Mouse (Mus musculus) megakaryocyte progenitor cell, adult 5-6 weeks (primary cell): ENCODE data around the gene Samd4. TPM values are rescaled to one million over a fixed set of nuclear protein-coding genes. Genes with fewer than 3 reads are reported as not detected.
A peak's percentile ranks its signal among the peaks of the same experiment; 100 is the strongest.
"Not testable (repeated sequence)": the region's sequence is repeated elsewhere in the genome, so short reads cannot be mapped to it uniquely, and the experiment has no call there.

Experiments
- ATAC-seq: replicated peaks from 2 replicates; pipeline ENCODE4 v1.8.0; 2016; ENCODE audit warnings: mild to moderate bottlenecking, moderate TSS enrichment, inconsistent platforms; ENCODE audit not compliant: poor library complexity
- total RNA-seq, 2 experiments: library from RNA; stranded (forward) in 1 of 2; stranded (reverse) in 1 of 2; fragments of 157-497, 149-512 nt in 1 of 2; fragments of 200-1000 nt in 1 of 2; gene quantifications; 2 replicates each; pipeline versions ENCODE4 v1.2.3 to v1.2.4; 2015 to 2017

Samd4 gene
- total RNA-seq, 2 experiments from 2014 or later, result not detected

DNA sequence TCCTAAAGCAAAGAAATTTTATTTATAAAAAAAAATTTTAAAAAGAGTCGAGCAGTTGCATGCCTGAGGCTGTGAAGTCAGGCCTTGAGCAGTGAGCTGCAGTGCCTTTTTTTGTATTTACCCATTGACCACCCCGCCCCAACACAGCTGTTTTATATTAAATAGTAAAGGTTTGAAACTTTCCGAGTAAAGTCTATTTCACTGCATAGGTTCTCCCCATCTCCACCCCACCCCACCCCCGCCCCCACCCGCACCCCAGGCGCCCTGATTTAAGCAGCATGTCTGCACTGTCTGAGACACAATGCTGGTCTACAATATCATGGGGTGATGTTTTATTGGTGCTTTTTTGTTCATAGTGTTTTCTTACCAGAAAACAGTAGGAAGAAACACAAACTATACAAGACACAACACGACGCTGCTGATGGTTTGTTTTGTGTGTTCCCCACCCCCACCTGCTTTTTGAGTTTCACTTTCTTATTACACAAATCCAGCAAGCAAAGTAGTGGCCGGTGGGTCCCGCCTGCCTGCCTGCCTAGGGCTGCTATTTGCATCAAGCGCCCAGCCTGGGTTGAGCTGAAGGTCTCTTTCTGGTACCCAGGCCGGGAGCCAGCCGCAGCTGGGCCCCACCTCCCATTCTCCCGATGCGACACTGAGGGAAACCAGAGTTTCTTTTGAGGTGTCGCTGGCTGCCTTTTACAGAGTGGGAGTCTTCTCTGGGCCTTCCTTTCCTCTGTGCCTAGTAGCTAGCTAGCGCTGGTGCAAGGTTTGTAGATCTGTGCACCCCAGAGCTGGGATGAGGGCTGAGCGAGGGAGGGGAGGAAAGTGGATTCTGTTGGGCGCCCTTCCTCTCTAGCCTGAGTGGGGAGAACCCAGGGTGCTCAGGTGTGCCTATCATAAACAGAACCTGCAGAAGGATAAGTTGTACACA, 221.9 kb downstream of the Samd4 start:
- ATAC-seq, result peak; percentile 36

- ATAC-seq, result no peak
Observed at GRCm38 (mm10) chr14:47105174-47105557, 222.5 kb downstream of the Samd4 start.

DNA sequence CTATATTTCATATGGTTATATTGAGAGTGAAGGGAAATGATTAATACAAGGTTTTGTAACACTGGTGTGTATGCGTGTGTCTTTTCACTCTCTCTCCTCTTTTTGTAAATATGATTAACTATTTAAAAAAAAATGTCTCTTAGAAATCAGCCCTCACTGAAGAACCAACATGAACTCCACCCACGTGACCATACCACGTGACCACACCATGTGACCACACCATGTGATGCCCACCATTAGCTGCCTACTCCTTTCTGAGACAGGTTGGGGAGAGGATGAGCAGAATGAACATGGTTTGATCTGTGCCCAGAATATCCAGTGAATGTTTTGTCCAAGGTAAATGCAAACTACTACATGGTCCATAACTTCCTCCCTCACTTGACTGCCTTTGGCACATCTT, 223.1 kb downstream of the Samd4 start:
- ATAC-seq, result no peak

DNA sequence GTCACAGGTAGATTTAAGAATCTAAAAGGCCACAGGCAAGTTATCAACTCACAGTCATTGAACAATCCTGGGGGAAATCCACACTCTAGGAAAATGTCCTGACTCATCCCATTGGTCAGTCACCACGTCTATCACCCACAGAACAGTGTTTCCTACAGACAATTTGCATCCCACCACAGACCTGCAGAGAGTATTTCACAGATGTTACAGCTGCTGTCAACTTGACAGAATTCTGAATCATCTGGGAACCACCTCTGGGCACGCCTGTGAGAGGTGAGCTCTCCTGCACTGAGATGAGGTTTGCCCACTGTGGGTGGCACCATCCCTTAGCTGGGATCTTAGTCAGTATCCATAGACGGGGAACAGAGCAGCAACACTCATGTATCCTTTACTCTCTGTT, 224.8 kb downstream of the Samd4 start:
- no peak for ATAC-seq

GRCm38 (mm10) chr14:47110391-47110790, 227.7 kb downstream of the Samd4 start:
- ATAC-seq, result not testable (repeated sequence)

- no peak for ATAC-seq
Observed at GRCm38 (mm10) chr14:47111341-47111740, 228.7 kb downstream of the Samd4 start.

- ATAC-seq, result no peak
Observed at GRCm38 (mm10) chr14:47115154-47115553, 232.5 kb downstream of the Samd4 start.

GRCm38 (mm10) chr14:47116062-47116762, 233.6 kb downstream of the Samd4 start:
- ATAC-seq, result peak; percentile 87

GRCm38 (mm10) chr14:47117522-47117921, 234.9 kb downstream of the Samd4 start:
- peak; percentile 29; the same call in 1 of the 2 replicates for ATAC-seq

GRCm38 (mm10) chr14:47127987-47128386, 245.3 kb downstream of the Samd4 start:
- ATAC-seq, result no peak

GRCm38 (mm10) chr14:47133948-47134347, 251.3 kb downstream of the Samd4 start:
- no peak for ATAC-seq

DNA sequence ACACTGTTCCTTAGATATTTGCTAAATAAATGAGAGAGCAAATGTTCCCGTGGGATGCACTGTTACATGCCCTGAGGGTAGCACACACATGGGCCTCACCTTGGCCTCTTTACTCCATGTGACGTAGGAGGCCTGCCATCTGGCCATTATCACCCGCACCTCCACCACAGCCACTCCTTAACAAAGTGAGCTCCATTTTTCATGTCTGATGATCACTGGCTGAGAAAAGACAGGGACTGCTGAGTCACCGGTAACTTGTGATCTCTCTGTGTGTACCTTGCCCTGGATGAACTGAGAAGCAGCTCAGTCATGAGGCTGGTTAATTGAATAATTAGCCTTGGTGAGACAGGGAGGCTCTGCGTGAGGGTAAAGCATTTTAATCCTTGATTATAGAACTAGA, 254.0 kb downstream of the Samd4 start:
- 0 out of 2 replicates have a peak, but pooled peaks have one; percentile 11 for ATAC-seq

DNA sequence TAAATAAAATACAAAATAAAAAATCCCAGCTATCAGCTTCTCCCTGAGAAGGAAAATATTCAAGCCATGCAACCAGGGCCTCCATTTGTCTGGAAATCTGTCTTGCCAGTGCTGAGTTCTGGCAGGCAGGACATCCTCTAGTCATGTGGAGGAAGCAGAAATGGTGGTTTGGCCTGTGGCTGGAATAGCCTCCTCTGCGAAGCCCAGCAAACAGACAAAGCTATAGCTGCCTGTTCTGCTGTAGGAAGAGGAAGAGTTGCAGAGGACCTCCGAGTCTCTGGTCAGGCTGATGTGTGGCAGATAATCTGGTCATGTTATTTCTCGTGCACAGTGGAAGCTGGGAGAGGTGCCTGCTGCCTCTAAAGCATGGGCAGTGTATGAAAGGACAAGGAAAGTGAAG, 256.2 kb downstream of the Samd4 start:
- ATAC-seq, result peak; percentile 61

GRCm38 (mm10) chr14:47144326-47144725, 261.7 kb downstream of the Samd4 start:
- no peak for ATAC-seq

DNA sequence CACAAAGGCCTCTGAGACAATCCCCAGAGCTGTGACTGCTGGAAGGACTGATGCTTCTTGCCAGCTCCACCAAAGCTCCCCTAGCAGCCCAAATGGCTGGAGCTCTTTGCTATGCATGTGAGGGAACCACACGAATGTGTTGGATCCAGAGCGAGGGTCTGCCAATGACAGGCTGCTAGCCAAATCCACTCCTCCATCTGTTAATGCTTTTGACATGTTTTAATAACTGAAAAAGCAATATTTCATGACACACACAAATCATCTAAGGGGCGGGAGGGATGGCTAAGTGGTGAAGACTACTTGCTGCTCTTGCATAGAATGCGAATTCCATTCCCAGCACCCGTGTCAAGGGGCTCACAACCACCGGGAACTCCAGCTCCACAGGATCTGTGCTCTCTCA, 268.7 kb downstream of the Samd4 start:
- no peak for ATAC-seq

DNA sequence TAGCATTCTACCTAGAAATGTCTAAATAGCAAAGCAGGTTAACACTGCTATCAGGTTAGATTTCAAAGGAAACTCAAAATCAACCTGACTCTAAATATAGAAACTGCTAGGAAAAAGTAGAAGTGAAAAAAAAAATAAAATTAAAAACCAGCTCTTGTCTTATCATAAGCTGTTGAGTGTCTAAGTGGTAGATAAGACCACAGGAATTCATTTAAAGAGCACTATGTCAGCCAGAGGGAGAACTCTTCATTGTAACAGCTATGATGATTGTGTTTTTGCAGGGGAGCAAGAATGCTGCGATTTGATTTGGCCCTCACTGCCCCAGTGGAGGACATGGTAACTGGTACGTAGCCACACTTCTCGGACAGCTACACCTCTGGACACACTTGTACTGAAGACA, 271.6 kb downstream of the Samd4 start:
- no peak for ATAC-seq

Other genes with a start within 250 kb of the Samd4 start
- gene Cdkn3, start 122.3 kb upstream of the Samd4 start, total RNA-seq (2015), result 36.0 and 47.6 TPM in 2 replicates
- gene Cdkn3, start 122.3 kb upstream of the Samd4 start, total RNA-seq (2017), result 37.8 and 54.2 TPM in 2 replicates
- 125 and 128 TPM in 2 replicates for gene Cnih1, start 94.4 kb upstream of the Samd4 start, total RNA-seq (2015)
- gene Cnih1, start 94.4 kb upstream of the Samd4 start, total RNA-seq (2017), result 59.5 and 62.4 TPM in 2 replicates
- 68.2 and 70.6 TPM in 2 replicates for gene Gmfb, start 60.6 kb upstream of the Samd4 start, total RNA-seq (2015)
- gene Gmfb, start 60.6 kb upstream of the Samd4 start, total RNA-seq (2017), result 78.9 and 87.3 TPM in 2 replicates
- 19.0 and 31.0 TPM in 2 replicates for gene Cgrrf1, start 50.7 kb upstream of the Samd4 start, total RNA-seq (2015)
- gene Cgrrf1, start 50.7 kb upstream of the Samd4 start, total RNA-seq (2017), result 18.4 and 19.0 TPM in 2 replicates